Mouse (Mus musculus): ENCODE data around the gene Gm28635.

Gene Gm28635

DNA sequence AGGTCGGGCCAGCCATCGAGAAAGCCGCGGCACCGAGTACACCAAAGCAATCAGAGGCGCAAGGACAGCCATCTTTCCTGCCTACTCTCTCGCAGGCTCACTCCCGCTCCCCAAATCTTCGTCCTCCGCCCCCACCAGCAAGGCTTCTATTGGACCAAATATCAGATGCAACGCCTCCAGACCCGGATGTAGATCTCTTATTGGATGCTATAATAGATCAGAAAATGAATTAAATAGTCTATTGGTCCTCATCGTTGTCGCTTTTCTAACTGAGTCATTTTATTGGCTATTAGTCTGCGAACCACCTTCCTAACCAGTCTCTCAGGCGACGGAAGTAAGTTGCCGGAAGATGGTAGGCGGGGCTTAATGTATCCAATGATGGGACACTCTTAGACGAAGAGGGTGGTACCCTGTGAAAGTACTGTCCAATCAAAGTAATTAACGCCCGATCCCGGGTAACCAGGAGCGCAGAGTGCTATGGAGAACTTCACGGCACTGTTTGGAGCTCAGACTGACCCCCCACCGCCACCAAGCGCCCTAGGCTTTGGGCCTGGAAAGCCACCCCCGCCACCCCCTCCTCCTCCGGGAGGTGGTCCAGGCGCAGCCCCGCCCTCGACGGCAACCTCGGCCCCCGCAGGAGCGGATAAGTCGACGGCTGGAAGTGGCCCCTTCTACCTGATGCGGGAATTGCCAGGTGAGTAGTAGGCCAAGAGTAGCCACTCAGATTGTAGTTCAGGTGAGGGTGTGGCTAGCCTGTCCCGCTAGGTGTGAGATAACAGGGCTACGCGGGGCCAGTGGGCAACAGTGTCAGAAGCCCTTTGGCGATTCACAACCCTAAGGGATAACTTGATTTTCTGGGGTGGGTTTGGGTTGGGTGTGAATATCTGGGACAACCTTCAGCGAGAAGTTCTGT, at the start of gene Gm28635, which contains the start of gene Med19:
Gene Gm28635, minus strand, starts transcription at position 74 of the 913 bp plus-strand sequence.
Gene Med19, plus strand, starts transcription at position 435 of the 913 bp plus-strand sequence.
- DNase-seq = peak; percentile 93

DNA sequence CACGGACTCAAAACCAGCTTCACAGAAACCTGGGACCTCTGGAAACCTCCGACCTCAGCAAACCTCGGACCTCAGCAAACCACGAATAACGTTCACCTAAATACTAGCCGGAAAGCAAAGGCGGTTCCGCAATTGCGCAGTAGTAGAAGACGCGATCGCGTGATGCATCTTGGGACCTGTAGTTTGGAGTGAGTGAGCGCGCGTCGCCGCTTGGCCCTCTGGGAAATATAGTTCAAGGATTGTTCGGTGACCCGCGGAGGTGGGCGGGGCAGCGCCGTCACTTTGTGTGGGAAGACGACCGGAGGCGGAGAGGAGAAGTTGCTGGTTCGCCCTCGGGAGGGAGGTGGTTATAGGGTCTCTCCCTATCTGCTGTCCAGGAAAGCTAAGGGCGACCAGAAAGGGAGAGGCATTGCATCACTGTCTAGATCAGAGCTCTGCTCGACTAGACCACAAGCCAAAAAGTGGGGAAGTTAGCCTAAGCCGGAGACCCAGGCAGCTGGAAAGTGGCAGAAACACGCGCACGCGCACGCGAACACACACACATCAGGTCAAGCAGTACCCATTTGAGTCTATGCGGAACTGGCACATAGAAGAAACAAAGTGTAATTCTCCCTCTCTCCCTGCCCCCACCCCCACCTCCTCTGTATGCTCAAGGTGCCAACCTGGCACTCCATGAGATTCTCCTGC, 49.5 kb upstream of the Gm28635 start, which contains the start of gene Clp1:
Gene Clp1, minus strand, starts transcription at position 179 of the 687 bp plus-strand sequence.
- peak; percentile 98 for DNase-seq

DNA sequence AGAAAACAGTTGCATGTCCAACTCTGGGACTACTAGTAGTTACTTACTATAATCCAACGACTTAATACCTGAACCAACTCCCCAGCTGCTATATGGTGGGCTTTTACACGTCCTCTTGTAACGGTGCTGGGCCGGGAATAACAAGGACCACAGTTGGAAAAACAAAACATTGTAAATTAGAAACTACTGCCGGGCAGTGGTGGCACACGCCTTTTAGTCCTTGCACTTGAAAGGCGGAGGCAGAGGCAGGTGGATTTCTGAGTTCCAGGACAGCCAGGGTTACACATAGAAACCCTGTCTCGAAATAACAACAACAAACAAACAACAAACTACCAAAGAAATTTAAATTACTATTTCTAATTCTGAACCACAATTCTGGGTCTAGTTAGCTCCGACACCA, 48.9 kb upstream of the Gm28635 start:
- no peak for DNase-seq

DNA sequence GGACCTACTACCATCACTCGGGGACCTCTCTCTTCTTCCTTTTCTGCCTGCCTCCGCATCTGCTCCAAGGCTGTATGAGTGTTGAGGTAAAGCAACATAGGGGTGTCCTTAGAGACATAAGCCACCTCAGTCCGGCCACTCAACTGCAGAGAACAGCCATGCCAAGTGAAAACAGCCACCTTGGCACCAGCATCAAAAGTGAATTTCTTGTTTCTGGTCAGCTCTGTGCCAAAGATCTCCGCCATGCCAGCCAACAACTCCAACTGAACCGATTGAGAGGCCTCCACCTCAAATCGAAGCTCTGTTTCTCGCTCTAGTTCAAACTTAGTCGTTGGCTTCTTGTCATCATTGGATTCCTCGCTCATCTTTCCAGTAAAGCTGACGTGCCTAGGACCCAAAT, 47.9 kb upstream of the Gm28635 start:
- no peak for DNase-seq

DNA sequence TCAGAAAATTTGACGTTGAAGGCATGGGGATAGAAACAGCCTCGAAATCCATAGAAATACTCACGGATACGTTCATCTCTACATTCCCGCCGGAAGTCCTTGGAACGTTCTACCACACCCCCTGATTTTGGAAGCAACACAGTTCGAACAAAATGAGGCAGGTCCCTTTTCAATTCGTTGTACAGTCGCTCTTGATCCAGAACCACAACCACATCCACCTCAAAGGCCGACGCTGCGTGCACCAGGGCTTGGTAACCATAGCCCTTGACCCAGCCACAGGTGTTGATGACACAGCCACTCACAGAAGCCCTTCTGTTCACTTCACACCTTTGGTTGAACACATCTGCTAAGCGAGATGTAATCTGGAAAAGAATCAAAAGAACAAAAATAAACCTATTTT, 46.0 kb upstream of the Gm28635 start:
- no peak for DNase-seq

DNA sequence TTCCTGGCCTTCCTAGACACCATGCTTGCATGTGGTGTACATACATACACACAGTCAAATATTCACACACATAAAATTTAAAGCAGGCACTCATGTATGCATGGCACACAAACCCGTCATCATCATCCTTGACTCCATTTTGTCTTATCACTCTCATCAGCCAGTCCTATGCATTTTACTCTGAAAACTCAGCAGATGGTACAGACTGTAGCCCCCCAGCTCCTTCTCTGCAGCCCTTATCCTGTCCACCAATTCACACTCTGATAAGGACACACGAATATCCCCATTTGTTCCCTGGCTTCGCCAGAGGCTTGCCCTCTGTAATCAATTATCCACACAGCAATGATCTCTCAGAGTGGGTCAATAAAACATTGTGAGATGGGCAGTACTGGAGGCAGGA, 43.3 kb upstream of the Gm28635 start:
- DNase-seq = no peak

DNA sequence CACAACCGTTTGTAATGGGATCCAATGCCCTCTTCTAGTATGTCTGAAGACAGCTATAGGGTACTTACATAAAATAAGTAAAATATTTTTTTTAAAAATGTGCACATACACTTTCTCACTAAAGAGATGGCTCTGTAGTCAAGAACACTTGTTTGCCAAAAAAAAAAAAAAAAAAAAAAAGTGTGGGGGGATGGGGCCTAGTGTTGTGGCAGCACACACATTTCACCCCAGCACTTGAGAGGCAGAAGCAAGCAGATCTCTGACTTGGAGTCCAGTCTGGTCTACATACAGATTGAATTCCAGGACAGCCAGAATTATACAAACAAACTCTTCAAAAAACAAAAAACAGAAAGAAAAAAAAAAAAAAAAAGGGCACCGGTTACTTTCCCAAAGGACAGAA, 42.9 kb upstream of the Gm28635 start:
- no peak for DNase-seq

DNA sequence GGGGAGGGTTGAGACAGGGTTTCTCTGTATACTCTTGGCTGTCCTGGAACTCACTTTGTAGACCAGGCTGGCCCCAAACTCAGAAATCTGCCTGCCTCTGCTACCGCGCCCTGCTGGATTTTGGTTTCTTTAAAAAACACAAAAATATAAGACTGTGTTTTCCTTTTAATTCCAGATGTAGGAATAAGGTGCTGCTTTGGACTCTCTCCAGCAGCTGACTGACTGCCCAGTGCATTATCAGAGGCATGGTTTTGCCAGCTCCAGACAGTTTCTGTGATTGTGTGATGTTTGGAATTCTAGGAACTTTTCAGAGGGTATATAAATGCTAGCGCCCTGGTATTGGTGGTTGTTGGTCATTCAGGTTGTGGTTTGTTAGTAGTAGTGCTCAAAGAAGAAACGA, 39.5 kb upstream of the Gm28635 start:
- no peak for DNase-seq

DNA sequence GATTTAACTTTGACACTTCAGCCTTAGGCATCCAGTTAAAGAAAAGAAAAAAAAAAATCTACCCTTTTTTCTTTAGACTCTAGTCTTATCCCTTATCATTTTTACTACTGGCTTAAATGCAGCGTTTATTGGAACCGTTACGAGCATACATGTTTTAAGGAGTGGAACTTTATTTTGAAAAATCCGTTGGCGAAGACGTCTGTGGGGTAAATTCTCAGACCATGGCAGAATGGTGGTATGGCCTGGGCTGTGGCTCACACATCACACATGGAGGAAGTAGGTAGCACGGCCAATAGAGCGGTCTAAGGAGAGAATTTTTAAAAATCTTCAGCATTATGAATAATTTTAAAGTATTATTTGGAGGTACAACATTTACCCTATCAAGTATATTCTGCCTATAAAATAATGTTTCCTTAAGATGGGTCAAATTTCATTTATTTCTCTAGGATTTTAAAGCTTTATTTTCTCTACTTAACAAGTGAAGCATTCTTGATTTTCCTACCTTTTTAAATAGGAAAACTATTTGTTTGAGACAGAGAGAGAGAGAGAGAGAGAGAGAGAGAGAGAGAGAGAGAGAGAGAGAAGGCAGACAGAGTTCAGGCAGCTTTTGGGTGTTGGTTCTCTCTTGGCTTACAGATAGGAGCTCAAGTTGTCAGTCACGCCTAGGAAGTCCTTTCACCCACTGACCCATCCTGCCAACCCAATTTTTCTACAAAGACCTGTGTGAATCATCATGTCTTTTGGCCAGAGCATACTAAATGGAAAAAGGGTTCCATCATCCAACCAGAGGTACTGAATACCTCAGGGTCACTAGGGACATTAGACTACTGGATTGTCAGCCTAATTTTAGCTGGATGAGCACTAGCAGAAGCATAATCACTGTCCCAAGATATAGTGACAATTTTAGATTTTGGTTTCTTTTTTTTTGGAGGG, 38.8 kb upstream of the Gm28635 start:
- DNase-seq = peak; percentile 48

DNA sequence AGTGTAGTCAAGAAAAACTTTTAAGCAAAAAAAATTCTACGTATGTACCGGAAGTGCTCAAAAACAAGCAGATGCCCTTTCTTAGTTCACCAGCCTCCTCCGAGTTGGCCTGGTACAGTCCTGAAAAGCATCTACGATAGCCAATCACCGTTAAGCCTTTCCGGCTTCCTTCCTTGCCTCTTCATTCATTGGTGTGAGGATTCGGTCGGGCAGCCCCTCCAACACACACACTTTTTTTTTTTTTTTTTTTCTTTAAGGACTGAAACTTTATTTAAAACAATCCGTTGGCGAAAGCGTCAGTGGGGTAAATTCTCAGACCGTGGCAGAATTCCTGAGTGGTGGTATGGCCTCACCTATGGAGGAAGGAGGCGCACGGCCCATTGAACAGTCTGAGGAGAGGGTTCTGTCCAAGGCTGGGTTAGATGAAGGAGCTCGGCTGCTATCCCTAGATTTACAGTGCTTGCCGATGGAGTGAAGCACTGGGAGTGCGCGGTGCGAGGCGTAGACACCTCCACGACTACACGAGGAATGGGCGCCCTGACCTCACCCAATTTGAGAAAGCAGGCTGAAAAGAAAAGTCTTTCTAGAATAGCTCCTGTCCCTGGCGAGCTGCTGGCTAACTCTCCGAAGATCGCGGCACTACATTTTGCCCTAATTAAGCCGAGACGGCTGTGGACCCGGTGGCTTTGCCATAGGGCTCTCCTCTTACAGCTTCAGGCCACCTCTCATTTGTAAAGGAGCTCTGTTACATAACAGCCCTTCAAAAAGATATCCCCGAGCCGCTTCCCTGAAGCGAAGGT, 37.9 kb upstream of the Gm28635 start:
- DNase-seq = peak; percentile 86

DNA sequence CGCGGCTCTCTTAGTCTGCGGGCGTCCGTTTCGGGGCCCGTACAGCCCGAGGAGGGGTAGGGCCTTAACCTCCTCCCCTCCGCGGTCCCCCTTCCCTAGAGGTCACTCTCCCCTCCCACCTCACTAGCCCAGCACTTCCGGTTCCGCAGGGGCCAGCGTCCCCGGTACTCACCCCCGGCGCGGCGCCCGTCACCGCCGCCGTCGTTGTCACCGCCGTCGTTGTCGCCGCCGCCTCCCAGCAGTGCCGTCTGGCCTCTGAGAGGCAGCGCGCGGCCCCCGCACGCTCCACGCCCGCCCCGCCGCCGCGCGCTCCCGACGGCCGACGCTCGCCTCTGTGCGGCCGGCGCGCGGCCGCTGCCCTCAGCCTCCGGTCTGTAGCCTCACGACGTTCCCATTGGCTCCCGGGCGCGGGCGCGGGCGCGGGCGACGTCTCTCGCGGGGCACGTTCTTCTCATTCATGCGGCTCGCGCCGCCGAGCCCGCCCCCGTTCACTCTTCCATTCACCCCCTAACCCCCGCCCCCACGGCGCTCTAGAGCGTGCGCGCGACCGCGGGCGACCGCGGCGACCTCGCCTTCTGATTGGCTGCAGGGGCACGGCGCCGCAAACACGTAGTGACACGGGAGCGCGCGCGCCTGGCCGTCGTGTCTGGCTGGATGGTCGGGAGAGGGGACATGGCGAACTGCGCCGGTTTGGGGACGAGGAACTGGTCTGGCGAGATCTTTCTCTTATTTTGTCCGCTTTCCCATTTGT, 37.1 kb upstream of the Gm28635 start, which contains the start of gene Zdhhc5:
Gene Zdhhc5, minus strand, starts transcription at position 370 of the 751 bp plus-strand sequence.
- peak; percentile 99 for DNase-seq

DNA sequence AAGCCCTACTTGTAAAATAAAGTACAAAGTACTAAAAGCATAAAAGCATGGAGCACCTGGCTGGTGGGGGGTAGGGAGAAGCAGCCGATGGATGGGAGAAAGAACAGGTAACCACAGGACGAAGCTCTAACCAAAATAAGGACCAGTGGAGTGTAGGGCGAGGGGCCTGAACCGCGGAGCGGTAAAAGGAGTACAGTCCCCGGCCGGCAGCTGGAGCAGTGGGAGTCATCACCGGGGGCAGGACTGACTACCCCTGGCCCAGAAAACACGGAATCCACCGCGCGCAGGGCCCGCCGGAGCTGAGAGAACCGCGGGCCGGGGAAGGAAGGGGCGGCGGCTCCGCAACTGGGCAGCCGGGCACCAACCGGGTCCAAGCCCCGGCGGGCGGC, 36.6 kb upstream of the Gm28635 start:
- DNase-seq = no peak

DNA sequence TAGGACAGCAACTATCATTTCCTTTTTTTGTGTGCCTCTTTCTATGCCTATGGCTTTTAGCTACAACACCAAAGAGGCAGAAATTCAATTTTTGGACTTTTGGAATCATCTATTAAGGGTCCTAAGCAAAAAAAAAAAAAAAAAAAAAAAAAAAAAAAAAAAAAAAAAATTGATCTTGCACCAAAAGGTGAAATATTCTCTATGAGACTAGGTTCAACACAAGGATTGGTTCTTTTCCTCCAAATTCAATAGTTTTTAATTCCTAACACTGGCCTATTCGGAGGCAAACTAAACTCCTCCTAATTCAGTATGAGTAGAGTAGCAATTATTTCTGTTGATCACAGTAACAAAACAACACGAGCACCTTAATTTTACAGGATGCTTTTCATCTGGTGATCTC, 34.1 kb upstream of the Gm28635 start:
- DNase-seq = no peak

DNA sequence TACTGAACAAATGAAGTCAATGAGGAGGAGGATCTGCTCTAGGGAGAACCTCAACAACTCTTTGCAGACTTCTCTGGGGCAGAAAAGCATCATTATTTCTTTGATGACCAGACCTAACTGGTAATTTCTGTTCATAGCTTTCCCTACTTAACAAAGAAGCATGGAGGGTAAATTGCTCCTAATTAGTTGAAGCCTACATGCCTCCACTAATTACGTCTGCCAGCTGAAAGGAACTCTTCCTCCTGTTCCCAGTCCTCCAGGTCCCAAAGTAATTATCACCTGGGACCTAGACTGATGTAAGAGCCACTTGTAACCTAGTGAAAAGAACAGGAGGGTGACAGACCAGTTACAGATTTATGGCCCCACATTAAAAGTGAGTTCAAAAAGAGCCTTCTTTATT, 29.7 kb upstream of the Gm28635 start:
- no peak for DNase-seq

DNA sequence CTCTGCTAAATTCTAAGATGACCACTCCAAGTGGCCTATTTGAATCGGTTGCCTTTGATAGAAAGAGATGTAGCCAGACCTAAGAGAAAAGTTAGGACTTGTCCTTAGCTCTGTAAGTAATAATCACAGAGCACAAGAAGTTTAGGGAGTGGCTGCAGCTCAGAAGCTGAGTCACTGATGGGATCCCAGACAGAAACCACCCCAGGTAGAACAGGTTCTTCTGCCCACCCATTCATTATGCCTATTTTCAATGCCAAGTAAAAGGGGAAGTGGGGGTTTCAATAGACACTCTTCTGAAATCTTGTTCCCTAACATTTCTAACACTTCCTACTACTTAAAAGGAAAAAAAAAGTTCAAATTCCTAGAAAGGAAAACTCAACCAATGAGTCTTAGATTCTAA, 27.5 kb upstream of the Gm28635 start:
- DNase-seq = no peak

DNA sequence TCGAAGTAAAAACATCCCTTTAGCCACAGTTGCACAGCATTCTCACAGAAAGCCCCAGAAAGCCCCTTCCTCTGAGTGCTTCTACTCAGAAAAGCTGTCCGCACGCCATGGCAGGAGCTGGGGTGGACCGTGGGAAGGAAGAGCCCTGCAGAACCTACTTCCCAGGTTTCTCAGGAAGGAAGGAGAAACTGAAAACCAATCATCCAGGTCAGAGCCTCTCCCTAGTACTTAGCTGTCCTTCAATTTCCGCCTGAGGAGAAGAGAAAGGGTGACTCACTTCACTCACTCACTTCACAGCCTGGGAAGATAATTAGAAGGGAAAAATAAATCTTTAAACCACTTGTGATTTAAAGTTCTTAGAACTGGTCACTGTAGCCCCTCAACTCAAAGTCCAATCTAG, 26.5 kb upstream of the Gm28635 start:
- no peak for DNase-seq

DNA sequence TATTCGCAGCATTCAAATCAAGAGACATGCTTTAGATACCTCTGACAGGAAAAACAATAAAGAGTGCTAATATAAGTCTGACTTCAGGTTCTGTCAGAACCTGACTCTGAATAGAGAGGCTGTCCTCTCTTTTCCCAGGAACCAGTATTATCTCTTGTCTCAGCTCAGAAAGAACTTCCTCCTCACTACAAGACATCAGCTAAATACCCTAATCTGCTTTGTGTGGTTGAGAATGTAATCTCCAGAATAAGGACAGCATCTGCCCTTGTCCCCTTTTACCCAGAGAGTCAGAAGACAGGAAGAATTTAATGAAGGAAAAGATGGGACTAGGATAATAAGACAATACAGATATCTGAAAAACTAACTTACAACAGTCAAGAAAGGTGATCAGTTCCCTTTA, 25.7 kb upstream of the Gm28635 start:
- DNase-seq = no peak

DNA sequence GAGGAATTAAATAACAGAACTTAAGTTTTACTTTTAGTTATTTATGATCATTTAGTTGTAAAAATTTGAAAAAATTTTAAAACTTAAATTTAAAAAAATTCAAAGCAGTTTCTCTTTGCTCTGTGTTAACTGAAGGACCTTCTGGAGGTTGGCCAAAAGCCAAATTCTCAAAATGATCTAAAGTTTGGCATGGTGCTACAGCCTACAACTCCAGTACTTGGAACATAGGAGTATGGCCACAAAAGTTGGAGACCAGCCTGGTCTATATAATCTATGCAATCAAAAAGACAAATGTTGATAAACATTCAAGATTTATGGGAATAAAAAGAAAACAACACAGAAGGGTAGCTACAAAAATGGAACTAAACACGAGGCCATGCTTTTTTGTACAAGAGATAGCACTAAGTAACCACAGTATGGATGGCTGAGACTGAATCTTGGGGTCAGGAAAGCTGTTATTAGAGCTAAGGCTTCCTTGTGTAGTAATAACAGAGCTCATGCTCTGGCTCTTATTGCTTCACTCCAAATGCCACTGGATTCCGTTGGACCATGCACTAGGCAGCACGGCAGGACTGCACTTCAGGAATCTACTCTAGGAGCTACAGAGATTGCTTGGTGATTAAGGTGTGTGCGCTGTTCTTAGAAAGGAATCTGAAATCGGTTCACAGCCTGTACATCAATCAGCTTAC, 17.3 kb upstream of the Gm28635 start:
- no peak for DNase-seq

DNA sequence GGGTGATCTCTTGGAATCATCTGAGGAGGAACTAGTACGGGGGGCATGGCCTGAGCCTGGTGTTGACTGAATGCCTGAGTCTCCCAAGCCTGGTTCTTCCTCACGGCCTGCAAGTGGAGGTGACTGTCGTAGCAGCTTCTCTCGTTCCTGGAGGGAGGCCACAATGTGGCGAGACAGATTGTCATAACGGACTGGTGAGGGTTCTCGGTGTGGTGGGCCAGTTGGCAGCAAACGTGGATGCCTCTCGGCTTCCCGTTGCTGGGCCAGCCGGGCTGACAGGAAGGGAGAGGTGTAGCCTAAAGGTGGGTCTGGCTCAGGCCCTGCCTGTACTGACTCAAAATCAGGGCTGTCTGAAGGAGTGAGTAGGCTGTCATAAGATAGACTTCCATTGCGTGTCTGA, 12.2 kb upstream of the Gm28635 start:
- DNase-seq = no peak

DNA sequence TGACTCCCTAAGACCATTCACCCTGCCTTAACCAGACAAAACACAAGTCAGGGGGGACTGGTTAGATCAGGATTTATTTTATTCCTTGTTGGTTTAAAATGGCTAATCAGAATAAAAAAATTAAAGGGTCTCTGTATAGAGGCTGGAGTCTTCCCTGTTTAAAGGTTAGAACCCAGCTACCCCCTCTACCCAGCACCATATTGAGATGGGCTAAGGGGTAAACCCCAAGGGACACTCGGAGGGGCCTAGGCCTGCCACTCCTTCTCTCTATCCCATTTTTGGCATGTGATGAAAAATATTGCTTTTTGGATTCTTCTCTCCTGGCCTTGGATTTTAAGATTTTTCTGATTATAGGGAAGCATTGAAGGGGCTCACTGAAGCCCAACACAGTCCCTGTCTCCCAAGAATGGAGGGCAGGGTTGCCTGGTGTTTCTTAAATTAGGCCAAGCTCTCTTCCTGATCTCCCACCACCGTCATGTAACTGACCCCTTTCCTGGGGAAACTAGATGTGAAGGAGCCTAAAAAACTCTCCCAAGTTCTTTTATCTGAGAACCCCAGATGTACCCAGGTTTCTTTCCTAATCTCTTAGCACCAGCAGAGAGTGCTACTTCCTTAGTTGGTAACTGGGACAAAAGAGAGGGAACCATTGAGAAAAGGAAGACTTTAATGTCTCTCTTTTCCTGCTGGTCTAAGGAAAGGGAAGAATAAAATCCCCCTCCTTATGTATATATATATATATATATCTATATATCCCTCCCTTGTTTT, 10.4 kb upstream of the Gm28635 start:
- no peak for DNase-seq

Measured in liver (tissue).